Mouse (Mus musculus) thymus, adult 18-20 months (tissue): ENCODE results near the gene Moap1.

Source experiments
- DNase-seq, 2 experiments: peaks; one replicate each; pipeline ENCODE4 v3.0.0; 2022; ENCODE audit warnings: mixed read lengths in 2 of 2

Gene Moap1

DNA sequence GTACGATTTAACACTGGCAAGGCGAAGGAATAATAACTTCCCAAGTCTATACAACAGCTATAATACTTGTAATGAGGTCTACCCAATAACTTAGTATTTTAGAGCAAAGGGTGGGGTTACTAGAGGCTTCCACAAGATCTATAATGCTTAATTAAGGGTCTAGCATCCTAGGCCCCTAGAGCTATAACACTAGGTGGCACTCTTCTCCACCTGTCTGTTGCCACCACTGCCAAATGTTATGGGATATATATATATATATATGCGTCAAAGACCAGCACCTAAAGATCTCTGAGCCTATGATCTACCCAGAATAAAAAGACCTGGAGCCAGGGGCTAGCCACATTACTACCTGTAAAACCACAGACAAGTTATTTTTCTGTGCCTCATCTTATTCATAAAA, 3.2 kb downstream of the Moap1 start:
- no peak for DNase-seq

DNA sequence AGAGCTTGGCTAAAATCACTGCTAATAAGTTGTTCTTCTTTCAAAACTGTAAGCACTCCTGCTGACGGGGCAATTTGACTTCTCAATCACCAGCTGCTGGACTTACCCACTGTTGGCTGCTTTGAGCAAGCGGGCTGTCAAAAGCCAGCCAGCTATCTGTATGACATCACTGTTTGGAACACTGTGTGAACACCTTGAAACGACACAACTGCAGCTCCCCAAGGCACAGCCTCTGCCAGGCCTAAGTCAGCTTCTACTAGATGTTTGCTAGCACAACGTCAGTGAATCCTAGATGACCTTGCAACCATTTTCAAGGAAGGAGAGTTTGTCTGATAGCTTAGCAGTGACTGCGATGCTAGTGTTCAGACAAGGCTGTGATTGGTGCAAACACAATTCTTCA, 4.4 kb downstream of the Moap1 start:
- no peak for DNase-seq

DNA sequence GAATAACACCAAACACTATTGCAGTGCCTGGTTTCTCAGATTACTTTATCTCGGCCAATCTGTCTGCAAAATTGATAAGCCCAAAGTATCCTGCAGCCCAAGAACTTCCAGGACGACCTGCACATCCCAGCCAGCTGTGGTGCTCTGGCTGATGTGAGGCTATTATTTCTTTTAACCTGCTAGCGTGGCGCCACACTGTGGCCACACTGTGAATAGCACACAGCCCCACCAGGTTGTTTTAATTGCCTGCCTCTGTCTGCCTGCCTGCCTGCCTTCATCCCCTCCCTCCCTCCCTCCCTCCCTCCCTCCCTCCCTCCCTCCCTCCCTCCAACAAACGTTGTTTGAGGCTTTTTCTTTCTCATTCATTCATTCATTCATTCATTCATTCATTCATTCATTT, 10.1 kb downstream of the Moap1 start:
- DNase-seq = peak; percentile 23 to 25

DNA sequence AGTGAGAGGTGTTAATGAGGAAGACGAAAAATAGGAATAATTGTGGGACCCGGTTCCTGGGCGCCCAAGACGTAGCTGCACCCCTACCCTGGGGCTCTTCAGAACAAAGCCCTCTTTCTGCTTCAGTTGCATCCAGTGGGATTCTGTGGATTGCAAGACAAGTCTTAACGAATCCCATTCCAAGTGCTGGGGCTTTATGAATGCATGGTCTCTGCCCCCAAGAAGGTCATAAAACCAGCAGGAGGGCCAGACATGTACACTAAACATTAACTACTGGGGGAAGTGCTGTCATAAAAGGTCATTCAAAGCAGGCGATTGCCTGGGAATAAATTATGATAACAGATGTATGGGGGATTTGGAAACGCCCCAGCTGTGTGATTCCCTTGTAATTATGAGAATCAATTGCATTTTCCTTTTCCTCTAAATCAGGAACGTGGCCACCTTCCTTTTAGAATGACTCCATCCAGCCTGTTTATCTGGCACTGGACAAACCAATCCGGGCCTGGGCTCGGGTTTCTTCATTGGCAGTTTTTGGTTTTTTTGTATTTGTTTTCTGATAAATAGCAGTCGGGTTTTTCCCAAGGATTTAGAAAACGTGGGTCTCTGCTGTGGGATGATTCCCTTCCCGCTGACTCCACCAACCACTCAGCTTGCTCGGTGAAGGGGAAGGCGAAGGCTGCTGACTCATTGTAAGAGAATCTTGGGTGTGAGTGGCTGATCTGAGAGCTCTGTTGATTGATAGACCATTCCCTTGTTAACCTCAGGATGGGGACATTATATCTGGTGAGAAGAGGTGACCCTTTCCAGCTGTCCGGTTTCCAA, 12.5 kb downstream of the Moap1 start:
- DNase-seq = no peak

DNA sequence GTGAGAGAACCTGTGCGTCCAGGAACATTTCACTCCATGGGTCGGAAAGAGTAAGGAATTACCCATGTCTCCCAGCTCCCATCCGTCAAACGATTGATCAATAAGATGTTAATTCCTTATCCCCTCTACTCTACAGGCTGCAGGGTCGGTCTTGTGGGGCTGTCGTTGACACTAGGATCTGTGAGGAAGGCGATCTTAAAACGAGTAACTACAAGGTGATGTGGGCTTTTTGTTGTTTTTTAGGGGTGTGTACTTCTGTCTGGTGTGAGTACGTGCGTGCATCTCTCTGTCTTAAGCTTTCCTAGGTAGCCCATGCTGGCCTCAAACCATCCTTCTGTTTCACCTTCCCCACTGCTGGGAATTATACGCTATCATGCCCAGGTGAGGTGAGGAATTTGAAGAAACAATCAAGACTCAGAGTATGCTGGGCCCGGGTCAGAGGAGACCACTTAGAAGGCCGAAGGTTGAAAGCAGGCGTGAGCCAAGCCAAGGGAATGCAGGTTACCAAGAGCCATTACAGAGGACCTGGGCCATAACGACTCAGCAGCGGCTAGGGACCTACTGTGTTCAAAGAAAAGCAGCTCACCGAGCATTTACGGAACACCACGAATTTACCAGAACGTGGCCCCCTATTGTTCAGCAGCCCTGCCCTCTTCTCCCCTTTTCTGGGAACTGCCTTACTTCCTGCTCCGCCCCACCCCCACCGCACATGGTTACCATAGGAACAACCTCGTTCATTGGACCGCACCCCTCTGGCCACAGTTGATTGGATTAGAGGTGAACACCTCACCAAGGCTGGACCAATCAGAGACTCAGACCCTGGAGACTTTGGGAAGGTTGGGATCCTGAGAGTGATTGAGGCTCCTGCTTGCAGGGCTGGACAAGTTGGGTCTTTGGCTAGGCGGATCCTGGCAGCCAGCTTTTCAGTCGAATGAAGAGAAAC, 13.3 kb downstream of the Moap1 start:
- peak in 1 of 2 experiments; percentile 42 for DNase-seq

DNA sequence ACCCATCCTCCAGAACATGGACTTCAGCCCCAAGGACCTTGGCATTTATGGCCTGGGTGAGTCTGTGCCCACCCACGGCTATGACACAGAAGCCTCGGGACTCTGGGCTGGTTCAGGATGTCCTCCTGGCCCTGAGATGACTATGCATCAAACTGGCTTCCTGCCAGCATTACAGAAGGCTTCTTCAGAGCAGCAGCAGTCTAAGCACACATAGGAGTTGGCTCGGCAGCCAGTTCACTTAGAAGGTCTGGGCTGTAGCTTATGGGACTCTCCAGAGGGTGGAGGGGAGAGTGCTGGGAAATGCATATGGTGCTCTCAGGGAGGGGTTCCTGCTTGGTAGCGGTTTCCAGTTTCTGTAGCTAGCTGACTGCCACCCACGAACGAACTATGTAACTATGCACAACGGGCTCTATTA, 17.7 kb downstream of the Moap1 start:
- DNase-seq = no peak

DNA sequence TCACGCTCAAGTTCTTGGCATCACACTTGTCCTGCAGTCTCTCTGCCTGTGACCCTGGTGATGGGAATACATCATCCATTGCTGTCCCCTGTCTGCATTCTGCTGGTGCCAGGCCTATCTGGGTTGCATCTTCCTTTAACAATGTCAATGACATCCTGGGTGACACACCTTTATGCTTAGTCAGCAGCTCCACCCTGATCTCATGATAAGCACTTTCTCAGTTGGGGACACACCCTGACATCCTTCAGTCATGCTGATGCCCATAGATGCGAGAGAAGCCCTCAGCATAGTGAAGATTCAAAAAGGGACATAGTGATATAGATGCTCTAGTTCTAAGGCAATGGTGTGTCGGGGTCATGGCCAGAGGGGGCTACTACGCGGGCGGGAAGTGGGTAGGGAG, 18.3 kb downstream of the Moap1 start:
- no peak for DNase-seq

DNA sequence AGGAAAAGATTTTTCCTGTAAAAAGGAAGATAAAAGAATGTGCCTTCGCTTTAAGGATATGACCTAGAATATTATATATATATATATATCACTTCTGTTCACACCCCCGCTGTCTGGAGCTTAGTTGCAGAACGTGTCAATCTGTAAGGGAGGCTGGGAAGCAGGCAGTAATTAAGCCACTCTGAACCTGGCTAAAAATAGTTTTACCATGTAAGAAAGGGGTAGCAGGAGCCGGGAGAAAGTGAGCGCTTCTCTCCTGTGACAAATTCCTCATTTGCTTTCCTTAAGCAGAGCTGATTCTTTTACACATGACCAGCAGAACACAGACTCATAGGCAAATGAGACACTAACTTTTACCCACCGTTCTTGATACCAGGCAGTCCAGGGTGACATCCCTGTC, 19.6 kb downstream of the Moap1 start:
- DNase-seq = no peak

DNA sequence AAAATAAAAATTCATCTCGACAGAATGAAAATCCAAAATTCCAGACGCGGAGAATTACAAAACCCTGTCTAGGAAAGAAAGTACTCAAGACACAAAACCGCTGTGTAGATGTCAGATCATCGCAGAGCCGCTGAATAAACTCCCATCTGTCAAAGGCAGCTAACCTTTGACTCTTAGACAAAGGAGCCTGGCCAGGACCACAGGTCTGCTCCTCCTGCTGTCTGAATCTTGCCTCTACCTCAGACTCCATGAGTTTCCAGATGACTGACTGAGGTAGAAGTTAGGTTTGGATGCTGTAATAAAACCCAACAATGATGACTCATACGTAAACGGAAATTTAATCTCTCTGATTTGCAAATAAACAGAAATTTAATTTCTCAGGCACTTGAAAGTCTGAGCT, 20.5 kb downstream of the Moap1 start:
- no peak for DNase-seq

DNA sequence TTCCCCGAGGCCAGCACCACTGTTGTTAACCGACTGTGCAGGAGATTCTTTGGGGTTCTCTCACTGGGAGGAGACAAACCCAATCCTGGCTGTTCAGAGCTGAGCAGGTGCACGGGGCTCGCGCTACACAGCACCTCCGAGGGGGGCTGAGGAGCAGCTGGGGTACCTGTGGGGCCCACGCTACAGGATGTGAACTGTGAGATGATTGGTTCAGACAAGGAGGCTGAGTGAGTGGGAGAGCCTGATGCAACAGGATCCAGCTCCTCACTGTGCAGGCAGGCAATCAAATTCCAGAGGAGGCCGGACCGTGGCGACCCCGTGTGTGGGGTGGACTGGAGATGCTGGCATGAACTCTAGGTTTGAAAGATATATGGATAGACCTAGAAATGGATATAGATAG, 21.0 kb downstream of the Moap1 start:
- DNase-seq = peak in 1 of 2 experiments; percentile 48

DNA sequence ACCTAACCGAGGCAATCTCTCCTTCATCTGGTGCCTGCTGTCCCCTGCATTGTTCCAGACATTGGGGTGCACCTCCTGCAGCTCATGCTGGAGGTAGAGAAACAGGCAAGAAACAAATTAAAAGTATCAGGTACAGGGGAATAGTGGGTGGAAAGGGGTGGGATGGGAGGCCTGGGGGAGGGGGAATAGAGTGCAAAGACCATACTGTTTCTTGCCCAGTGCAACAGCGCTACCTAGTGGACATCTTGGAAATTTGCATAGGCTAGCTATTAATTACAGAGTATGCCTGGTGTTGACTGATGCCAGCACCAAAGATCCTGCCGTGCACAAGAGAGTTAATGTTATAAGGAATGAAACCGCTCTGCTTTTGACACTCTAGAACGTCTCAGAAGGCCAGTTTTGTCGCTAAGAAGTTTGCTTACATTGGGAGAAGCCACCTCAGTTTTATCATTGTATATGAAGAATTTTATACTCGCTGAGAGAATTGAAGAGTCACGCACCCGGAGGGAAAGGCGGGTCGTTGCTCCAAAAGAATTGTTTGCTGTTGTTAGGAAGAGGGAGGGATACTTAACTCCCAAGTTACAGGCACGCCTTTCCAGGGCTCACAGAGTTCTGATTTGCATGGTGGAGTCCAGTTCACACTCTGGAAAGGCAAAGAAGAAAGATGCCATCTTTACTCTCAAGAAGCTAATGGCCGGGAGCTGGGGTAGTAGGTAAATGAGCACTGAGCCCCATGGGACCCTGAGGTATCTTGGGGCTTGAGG, 23.7 kb downstream of the Moap1 start:
- peak in 1 of 2 experiments; percentile 16 for DNase-seq

DNA sequence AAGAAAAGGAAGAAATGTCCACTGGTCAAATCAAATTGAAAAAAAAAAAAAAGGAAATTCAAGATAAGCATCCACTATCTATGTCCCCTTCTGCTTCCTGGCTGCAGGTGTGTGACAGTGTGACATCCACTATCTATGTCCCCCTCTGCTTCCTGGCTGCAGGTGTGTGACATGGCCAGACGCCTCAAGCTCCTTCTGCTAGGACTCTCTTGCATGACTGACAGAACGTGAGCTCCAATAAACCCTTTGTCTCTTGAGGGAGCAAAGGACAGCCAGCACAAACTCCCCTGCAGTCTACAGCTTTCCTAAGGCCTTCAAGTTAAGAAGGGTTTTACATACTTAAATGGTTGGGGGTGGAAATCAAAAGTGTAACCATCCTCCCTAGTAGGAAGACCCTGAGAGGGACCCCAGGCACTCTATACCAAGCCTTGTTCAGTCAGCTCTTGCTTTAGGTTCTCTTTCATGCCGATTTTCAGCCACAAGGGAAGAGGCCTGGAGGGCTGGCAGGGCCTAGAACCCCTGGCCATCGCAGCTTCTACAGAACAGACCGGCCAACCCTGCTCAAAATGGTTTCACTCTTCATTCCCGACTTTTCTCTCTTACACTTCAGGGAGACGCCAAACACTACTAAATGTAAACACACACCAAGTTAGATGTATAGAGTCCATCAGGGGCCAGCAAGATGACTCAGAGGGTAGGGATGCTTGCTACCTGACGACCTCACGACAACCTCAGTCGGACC, 28.6 kb downstream of the Moap1 start:
- DNase-seq = no peak

DNA sequence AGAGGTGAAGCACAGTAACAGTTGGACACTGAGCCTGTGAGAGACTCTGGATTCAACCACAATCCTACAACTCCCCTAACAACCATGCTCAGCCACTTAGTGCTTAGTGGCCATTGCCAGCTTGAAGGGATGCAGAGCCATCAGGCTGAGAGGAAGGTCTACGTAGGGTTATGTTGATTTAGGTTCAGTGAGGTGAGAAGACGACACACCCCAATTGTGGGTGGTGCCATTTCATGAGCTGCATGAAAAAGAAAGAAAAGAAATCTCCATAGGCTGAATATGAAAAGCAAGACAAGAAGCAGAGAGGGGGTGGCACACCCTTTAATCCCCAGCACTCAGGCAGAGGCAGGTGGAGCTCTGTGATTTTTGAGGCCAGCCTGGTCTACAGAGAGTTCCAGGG, 29.3 kb downstream of the Moap1 start:
- no peak for DNase-seq

DNA sequence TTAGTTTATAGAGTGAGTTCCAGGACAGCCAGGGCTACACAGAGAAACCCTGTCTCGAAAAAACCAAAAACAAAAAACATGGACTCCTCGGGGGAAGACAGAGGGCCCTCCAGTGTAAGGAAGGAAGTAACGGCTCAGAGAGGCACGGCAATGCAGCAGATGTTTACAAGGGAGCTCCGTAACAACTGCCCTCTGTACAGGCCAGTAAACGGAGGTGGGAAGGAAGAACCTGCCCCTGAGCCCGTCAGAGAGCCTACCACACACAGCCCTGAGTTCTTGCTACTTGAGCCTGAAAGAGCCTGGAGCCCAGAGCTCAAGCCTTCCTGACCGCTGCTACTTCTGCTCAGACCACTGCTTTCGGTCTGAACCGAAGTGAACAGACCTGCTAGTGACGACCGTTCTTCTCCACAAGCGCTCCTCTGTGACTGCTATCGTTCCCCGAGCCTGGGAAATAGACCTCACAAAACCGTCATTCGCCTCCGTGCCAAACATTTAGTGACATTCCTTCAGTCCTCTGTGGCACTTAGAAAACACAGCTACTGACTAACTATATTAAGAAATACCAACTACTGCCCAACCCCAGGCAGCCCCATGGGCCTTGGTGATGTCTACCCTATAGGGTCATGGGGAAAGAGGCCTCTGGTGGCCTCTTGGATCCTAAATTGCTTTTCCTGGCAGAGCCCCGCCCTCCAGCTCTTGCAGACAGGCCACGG, 30.2 kb downstream of the Moap1 start:
- DNase-seq = no peak

DNA sequence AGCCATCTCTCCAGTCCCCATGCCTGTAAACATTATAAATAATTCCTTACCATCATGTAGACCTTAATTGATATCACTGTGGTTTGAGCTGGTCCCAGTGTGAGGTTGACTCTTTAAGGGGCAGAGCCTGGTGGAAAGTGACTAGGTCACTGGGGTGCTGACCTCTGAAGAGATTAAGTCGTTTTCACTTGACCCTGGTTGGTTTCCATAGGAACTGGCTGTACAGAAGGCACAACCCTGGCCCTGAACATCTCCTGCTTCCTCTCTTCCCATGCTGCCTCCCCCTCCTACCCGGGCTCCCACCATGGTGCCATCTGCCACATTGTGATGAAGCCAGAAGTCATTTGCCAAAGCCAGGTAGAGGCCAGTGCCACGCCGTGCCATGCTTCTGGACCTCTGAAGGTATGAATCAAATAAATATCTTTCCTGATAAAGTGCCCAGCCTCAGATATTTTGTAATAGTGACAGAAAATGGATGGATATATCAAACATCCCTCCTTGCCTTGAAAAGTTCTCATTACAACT, 32.5 kb downstream of the Moap1 start:
- no peak for DNase-seq

DNA sequence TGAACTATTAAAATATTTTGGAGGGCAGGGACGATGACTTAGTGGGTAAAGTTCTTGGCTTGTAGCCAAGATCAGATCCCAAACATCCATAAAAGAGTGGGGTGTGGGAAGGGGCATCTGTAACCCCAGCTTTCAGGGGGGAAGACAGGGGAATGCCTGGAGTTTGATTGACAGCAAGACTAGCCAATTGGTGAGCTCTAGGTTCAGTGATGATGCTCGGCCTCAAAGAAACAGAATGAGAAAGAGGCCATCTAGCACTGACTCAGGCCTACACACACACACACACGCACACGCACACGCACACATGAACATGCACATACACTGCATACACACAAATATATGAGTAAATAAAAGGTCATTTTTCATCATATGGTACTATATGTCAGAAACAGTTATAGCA, 33.6 kb downstream of the Moap1 start:
- no peak for DNase-seq

DNA sequence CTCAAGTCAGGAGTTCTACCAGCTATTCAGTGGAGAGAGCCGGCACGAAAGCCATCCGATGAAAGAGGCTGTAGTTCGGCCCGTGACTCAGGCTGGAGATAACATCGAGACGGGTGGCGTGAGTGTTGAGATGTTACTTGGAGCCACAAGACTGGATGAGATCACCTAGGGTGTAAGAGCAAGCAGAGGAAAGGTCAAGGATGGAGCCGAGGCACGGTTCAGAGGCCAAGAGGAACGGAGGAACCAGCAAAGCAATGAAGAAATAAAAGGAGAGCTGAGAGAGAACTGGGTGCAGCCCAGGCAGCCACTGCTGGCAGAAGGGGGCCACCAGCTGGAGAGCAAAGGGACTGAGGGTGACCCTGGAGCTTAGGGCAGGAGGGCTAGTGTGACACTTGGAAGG, 35.2 kb downstream of the Moap1 start:
- DNase-seq = no peak

DNA sequence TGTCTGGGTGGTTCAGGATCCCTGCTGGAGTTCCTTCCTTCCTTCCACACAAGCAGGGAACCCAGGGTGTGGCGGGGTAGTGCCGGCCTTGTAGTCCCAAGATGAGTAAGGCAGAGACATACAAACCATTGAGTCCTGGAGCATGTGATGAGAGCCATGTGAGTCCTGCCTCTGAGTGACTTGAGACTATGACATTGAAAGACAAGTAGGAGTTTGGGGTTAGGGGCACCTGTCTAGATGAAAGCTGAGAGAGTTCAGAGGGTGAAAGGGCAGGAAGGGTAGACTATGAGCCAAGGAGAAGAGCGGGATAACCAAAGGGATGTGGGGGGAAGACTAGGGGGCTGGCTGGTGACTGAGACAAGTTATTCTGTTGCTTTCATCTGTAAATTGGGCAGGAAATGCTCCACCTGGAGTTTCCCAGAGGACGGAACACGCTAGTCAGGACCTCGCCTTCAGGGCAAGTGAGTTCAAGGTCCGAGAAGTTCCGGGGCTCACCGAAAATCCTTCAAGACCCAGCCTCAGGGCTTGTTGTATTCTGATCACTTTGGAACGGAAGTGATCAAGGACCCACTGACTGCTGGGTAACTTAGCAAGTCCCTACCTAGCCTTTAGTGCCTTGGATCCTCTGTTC, 36.5 kb downstream of the Moap1 start:
- DNase-seq = no peak

DNA sequence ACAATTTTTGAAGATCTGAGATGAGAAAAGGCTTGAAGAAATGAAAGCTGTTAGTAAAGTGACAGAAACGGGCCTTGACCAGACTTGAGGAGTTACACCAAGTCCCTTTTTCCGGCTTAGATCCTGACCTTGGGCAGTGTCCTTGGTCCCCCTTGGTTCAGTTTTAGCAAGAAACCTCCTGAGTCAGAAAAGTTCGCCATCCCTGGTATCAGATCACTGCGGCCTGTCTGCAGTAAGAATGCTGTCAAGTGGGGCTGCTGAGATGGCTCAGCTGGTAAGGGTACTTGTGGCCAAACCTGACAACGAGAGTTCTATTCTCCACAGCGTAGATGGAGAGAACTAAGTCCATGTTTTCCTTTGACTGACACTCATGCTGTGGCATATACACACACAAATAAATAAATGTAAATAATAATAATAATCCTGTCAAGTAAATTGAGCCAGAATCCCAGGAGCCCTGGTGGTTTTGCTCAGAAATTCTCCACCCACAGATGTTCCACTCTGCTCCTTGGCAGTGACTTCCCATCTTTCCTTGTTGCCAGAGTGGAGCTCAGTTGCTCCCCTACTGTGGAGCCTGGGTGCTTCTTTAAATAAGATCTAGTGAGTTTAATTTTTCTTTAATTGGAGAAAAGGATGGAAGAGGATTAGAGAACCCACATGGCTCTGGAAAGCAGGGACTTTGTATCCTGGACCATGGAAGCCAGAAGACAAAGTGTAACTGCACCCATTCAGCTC, 37.4 kb downstream of the Moap1 start:
- DNase-seq = no peak

DNA sequence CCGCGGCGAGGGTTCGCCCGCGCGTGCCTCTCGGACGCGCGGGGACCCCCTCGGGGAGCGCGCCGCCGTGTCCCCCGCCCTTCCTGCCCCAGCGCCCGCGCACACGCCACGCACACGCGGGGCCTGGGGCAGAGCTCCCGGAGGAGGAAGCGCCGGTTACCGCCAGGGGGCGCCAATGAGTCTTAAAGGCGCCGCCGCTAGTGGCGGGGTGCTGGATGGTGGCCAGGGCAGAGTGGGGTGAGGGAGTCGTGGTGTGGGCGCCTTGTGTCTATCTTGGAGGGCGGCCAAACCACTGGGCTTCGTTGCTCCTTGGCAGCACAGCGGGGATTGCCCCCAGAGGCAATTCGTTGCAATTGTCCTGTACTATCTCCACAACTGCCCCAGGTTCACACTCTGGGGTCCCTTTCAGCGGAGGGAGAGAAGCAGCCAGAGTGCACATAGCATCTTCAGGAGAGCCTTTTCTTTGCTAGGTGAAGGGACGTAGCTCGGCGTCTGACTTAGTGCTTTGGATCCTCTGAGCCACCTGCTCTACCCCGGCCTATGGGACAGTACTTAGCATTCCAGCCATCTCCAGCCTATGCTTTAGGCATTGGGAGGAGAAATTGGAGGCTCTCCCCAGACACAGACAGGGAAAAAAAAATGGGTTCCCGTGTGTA, 38.1 kb downstream of the Moap1 start:
- peak; percentile 73 to 80 for DNase-seq
